Mouse (Mus musculus): ENCODE measurements around the gene Tmem19.

The Tmem19 gene

GRCm38 (mm10) chr10:115361840-115362622, at the start of gene Tmem19:
Gene Tmem19, minus strand, starts transcription at chr10:115362501.
- ATAC-seq (ENCODE audit: insufficient number of reproducible peaks, low FRiP score, low TSS enrichment), result peak; percentile 97

GRCm38 (mm10) chr10:115406393-115406792, 44.1 kb upstream of the Tmem19 start:
- ATAC-seq (ENCODE audit: insufficient number of reproducible peaks, low FRiP score, low TSS enrichment), result no peak

- ATAC-seq (ENCODE audit: insufficient number of reproducible peaks, low FRiP score, low TSS enrichment), result no peak
These were observed 29.6 kb upstream of the Tmem19 start for GRCm38 (mm10) chr10:115391896-115392295.

- no peak for ATAC-seq (ENCODE audit: insufficient number of reproducible peaks, low FRiP score, low TSS enrichment)
These were observed 28.8 kb upstream of the Tmem19 start for GRCm38 (mm10) chr10:115391076-115391475.

GRCm38 (mm10) chr10:115387891-115388290, 25.6 kb upstream of the Tmem19 start:
- no peak for ATAC-seq (ENCODE audit: insufficient number of reproducible peaks, low FRiP score, low TSS enrichment)

- ATAC-seq (ENCODE audit: insufficient number of reproducible peaks, low FRiP score, low TSS enrichment), result peak; percentile 0; the same call in 1 of the 2 replicates
These were observed 23.0 kb upstream of the Tmem19 start for GRCm38 (mm10) chr10:115385018-115386002.

- peak; percentile 99 for ATAC-seq (ENCODE audit: insufficient number of reproducible peaks, low FRiP score, low TSS enrichment)
These were observed 22.1 kb upstream of the Tmem19 start, which contains the start of the genes Thap2 and Zfc3h1 for GRCm38 (mm10) chr10:115384221-115385017. Gene Thap2, minus strand, starts transcription at chr10:115384443. Gene Zfc3h1, plus strand, starts transcription at chr10:115384959.

GRCm38 (mm10) chr10:115383644-115384220, 21.4 kb upstream of the Tmem19 start:
- no peak for ATAC-seq (ENCODE audit: insufficient number of reproducible peaks, low FRiP score, low TSS enrichment)

- ATAC-seq (ENCODE audit: insufficient number of reproducible peaks, low FRiP score, low TSS enrichment), result no peak
These were observed 20.7 kb upstream of the Tmem19 start for GRCm38 (mm10) chr10:115382846-115383643.

GRCm38 (mm10) chr10:115381506-115382084, 19.3 kb upstream of the Tmem19 start:
- ATAC-seq (ENCODE audit: insufficient number of reproducible peaks, low FRiP score, low TSS enrichment), result no peak

GRCm38 (mm10) chr10:115363151-115363550, 850 bp upstream of the Tmem19 start:
- no peak for ATAC-seq (ENCODE audit: insufficient number of reproducible peaks, low FRiP score, low TSS enrichment)

- no peak for ATAC-seq (ENCODE audit: insufficient number of reproducible peaks, low FRiP score, low TSS enrichment)
These were observed 293 bp upstream of the Tmem19 start for GRCm38 (mm10) chr10:115362623-115362964.

- ATAC-seq (ENCODE audit: insufficient number of reproducible peaks, low FRiP score, low TSS enrichment), result no peak
These were observed 3.2 kb downstream of the Tmem19 start for GRCm38 (mm10) chr10:115359066-115359465.

GRCm38 (mm10) chr10:115358216-115358919, 3.9 kb downstream of the Tmem19 start:
- ATAC-seq (ENCODE audit: insufficient number of reproducible peaks, low FRiP score, low TSS enrichment), result no peak

GRCm38 (mm10) chr10:115356106-115356505, 6.2 kb downstream of the Tmem19 start:
- ATAC-seq (ENCODE audit: insufficient number of reproducible peaks, low FRiP score, low TSS enrichment), result no peak

GRCm38 (mm10) chr10:115355016-115355415, 7.3 kb downstream of the Tmem19 start:
- no peak for ATAC-seq (ENCODE audit: insufficient number of reproducible peaks, low FRiP score, low TSS enrichment)

- ATAC-seq (ENCODE audit: insufficient number of reproducible peaks, low FRiP score, low TSS enrichment), result no peak
These were observed 7.7 kb downstream of the Tmem19 start for GRCm38 (mm10) chr10:115354553-115354952.

- ATAC-seq (ENCODE audit: insufficient number of reproducible peaks, low FRiP score, low TSS enrichment), result no peak
These were observed 11.4 kb downstream of the Tmem19 start for GRCm38 (mm10) chr10:115350810-115351397.
